Mouse (Mus musculus) limb, embryonic 12.5 days (tissue): ENCODE measurements around the gene Hrct1. TPM values are rescaled to one million over a fixed set of nuclear protein-coding genes. Genes with fewer than 3 reads are reported as not detected.

Experiments
- ATAC-seq: fragments of 200-750 bp; cut with Nextera tagmentation; 2 replicates; pipeline ENCODE4 v1.8.0; 2017; ENCODE audit warnings: low read depth, moderate TSS enrichment; ENCODE audit not compliant: insufficient number of reproducible peaks, insufficient read depth, low FRiP score, low TSS enrichment
- H3K27ac ChIP-seq: fragments of 300-500 bp; sonication (generic); 2 replicates; pipeline ENCODE4 v1.5.1; 2016; ENCODE audit warnings: mild to moderate bottlenecking, moderate library complexity
- H3K27me3 ChIP-seq: fragments of 300-500 bp; sonication (generic); 2 replicates; pipeline ENCODE4 v1.6.1; 2016; ENCODE audit warnings: mild to moderate bottlenecking, moderate library complexity
- H3K36me3 ChIP-seq: fragments of 300-500 bp; sonication (generic); 2 replicates; pipeline ENCODE4 v1.6.1; 2016; ENCODE audit warnings: mild to moderate bottlenecking, moderate library complexity
- H3K4me1 ChIP-seq: fragments of 300-500 bp; sonication (generic); replicated peaks from 2 replicates; pipeline ENCODE4 v1.6.1; 2016
- H3K4me2 ChIP-seq: fragments of 300-500 bp; sonication (generic); 2 replicates; pipeline ENCODE4 v1.6.1; 2016; ENCODE audit warnings: mild to moderate bottlenecking, moderate library complexity
- H3K4me3 ChIP-seq: fragments of 300-500 bp; sonication (generic); replicated peaks from 2 replicates; pipeline ENCODE4 v1.5.1; 2016; ENCODE audit warnings: mild to moderate bottlenecking
- H3K9ac ChIP-seq: fragments of 300-500 bp; sonication (generic); replicated peaks from 2 replicates; pipeline ENCODE4 v1.6.1; 2016; ENCODE audit warnings: mild to moderate bottlenecking, moderate library complexity
- H3K9me3 ChIP-seq: fragments of 300-500 bp; sonication (generic); 2 replicates; pipeline ENCODE4 v1.6.1; 2016; ENCODE audit warnings: mild to moderate bottlenecking, moderate library complexity
- WGBS: fragments of 180-500 bp; shearing (Covaris S2); methylation state at CpG from one replicate; pipeline ENCODE4 v1.1.7; 2016; 5-methylcytosine and 5-hydroxymethylcytosine counted together
- polyA plus RNA-seq: library from polyadenylated mRNA; unstranded; fragments of >200 nt; fragmentation: Nextera tagmentation; extraction: Ambion mirVana; gene quantifications from 2 replicates; pipeline ENCODE4 v1.2.1, GENCODE M21; 2016

Gene Hrct1
- 0.38 and 0.72 TPM in 2 replicates for polyA plus RNA-seq

DNA sequence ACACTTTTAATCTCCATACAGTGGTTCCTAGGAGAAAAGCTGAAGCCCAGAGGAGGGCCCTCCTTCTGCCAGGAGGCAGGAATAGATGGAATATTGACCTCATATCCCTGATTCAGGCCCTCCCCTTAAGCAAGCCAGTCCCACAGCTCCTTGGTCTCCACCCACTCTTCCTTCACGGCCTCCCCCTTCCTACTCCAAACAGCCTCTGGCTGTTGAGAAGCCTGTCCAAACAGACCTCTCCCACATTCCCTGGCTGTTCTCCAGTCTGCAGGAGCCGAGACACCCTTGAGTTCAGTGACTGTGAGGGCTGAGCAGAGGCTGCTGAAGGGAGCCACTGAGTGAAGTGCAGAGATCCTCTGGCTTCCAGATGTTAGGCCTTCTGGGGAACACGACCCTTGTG lies at the start of gene Hrct1:
Gene Hrct1, plus strand, starts transcription at position 194 of the 400 bp plus-strand sequence.
- Histone ChIP-seq H3K27me3 (no peaks in the 10 kb centered on the region), H3K36me3 (no peaks in the 10 kb centered on the region), H3K4me1 (peaks cover 14% of the 10 kb centered on the region; the same call in 1 of the 2 replicates), H3K4me2 (no peak within 1 kb of the TSS), H3K27ac (no peak within 1 kb of the TSS), H3K9me3 (no peaks in the 10 kb centered on the region), H3K9ac (no peak within 1 kb of the TSS), H3K4me3 (no peak within 1 kb of the TSS)
- 39% methylated on average over 3 of the region's 3 CpGs for WGBS
- ATAC-seq = no peak

DNA sequence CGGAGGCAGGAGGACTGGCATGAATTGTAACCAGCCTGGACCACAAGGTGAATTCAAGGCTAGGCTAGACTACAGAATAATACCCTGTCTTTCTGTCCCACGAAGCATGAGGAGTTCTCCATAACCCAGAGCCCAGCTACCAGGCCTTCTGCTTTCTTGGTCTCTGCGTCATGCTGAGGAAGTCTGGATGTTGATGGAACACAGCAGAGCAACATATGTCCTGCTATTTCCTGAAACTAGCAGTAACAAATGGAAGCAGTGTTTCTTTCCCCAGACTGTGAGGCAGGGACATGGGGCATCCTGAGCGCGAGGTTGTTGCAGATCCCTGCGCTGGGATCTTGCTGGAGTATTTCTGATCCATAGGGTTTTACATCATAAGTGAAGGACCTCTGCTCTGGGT lies 48.4 kb upstream of the Hrct1 start:
- H3K4me1 ChIP-seq = no peaks in the 10 kb centered on the region; the same call in 1 of the 2 replicates
- no peak overlapping the region for H3K9ac ChIP-seq
- no peak overlapping the region for H3K27ac ChIP-seq
- no peak for ATAC-seq
- H3K27me3 ChIP-seq = no peaks in the 10 kb centered on the region
- no peaks in the 10 kb centered on the region for H3K9me3 ChIP-seq
- H3K36me3 ChIP-seq = peaks cover 77% of the 10 kb centered on the region
- WGBS = 88% methylated on average over 6 of the region's 6 CpGs
- H3K4me2 ChIP-seq = no peak overlapping the region
- H3K4me3 ChIP-seq = no peak overlapping the region

DNA sequence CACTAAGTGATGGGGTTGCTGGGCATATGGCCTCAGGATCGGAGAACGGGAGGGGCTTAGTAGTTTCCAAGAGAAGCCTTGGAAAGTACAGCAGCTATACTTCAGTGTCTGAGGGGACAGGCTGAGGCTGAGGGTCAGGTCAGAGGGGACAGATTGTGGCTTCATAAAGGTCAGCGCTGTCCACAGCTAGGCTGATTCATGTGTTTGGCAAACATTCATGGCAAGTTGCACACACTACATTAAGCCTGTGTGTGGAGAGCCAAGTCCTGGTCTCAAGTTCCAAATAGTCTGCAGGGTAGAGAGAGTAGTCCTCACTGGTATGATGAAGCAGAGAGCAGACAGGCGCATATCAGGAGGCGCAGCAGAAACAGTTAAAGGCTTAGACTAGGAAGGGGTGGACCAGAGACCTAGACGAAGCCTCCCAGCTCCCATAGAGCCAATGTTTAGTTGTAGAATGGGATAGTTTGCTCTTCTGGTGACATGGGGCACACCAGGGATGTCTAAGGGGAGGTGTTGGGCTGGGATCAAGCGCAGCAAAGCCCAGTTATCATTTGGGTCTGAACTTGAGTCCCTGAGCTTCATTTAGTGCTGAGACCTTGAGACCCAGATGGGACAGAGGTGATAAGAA lies 47.5 kb upstream of the Hrct1 start:
- WGBS = 83% methylated on average over 7 of the region's 7 CpGs
- Histone ChIP-seq H3K27ac (no peak overlapping the region), H3K9ac (no peak overlapping the region), H3K4me2 (no peak overlapping the region), H3K27me3 (no peaks in the 10 kb centered on the region), H3K4me3 (no peak overlapping the region), H3K9me3 (no peaks in the 10 kb centered on the region), H3K36me3 (peaks cover 70% of the 10 kb centered on the region), H3K4me1 (no peaks in the 10 kb centered on the region)
- no peak for ATAC-seq

- Histone ChIP-seq H3K4me3 (no peak overlapping the region), H3K27me3 (no peaks in the 10 kb centered on the region), H3K4me1 (no peaks in the 10 kb centered on the region), H3K9ac (no peak overlapping the region), H3K4me2 (no peak overlapping the region), H3K36me3 (peaks cover 44% of the 10 kb centered on the region), H3K27ac (no peak overlapping the region), H3K9me3 (no peaks in the 10 kb centered on the region)
- no peak for ATAC-seq
- 94% methylated on average over 17 of the region's 17 CpGs for WGBS
These were observed 37.0 kb upstream of the Hrct1 start for GRCm38 (mm10) chr4:43690021-43690420.

DNA sequence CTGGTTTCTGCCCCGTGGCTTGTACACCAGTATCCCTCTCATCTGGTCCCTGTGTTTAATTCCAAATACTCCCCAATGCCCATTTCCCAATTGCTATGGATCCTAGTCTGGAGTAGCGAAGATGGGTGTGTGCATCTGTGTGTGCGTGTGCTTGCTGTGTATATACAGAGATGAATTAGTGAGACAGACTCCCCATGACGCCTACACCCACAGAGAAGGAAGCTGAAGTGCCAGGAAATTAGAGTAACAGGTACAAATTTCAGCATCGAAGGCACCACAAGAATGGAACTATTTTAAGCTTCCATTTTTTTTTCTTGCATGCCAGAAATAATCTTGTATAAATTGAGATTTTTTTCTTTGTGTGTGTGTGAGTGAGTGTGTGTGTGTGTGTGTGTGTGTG lies 36.0 kb upstream of the Hrct1 start:
- 84% methylated on average over 5 of the region's 5 CpGs for WGBS
- H3K4me1 ChIP-seq = peaks cover 5% of the 10 kb centered on the region; the same call in 1 of the 2 replicates
- no peak overlapping the region for H3K27ac ChIP-seq
- no peak overlapping the region for H3K4me3 ChIP-seq
- H3K36me3 ChIP-seq = peaks cover 34% of the 10 kb centered on the region
- no peak overlapping the region for H3K4me2 ChIP-seq
- ATAC-seq = no peak
- no peaks in the 10 kb centered on the region for H3K9me3 ChIP-seq
- no peak overlapping the region for H3K9ac ChIP-seq
- H3K27me3 ChIP-seq = no peaks in the 10 kb centered on the region

GRCm38 (mm10) chr4:43693806-43694241 lies 33.2 kb upstream of the Hrct1 start:
- ATAC-seq = no peak
- H3K27ac ChIP-seq = no peak overlapping the region
- peaks cover 5% of the 10 kb centered on the region; the same call in 1 of the 2 replicates for H3K4me1 ChIP-seq
- H3K9ac ChIP-seq = no peak overlapping the region
- H3K36me3 ChIP-seq = peaks cover 15% of the 10 kb centered on the region
- WGBS = 79% methylated on average over 5 of the region's 5 CpGs
- no peak overlapping the region for H3K4me2 ChIP-seq
- no peaks in the 10 kb centered on the region for H3K9me3 ChIP-seq
- H3K4me3 ChIP-seq = no peak overlapping the region
- no peaks in the 10 kb centered on the region for H3K27me3 ChIP-seq

- Histone ChIP-seq H3K9me3 (no peaks in the 10 kb centered on the region), H3K9ac (no peak overlapping the region), H3K4me1 (peaks cover 5% of the 10 kb centered on the region; the same call in 1 of the 2 replicates), H3K27me3 (no peaks in the 10 kb centered on the region), H3K36me3 (peaks cover 7% of the 10 kb centered on the region), H3K4me3 (no peak overlapping the region), H3K27ac (no peak overlapping the region), H3K4me2 (no peak overlapping the region)
- 88% methylated on average over 1 of the region's 1 CpGs for WGBS
- no peak for ATAC-seq
These were observed 32.3 kb upstream of the Hrct1 start for GRCm38 (mm10) chr4:43694439-43695248.

DNA sequence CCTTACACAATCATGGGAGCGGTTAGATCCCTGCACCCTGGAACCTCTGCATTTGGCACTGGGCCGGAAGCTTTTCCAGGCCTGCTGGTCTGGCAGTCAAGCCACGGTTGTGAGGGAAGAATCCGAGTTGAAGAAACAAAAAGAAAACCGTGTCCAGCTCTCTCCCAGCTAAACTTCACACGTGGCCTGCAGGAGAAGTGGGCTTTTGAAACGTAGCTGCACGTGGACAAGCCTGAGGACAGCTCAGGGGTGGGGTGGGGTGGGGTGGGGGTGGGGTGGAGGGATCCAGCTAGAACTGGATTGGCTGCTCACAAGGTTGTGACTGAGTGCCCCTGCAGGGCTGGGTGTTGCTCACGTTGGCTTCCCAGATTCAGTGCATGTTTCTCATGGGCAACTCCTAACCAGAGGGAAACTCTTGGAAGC lies 31.7 kb upstream of the Hrct1 start:
- Histone ChIP-seq H3K4me3 (no peak overlapping the region), H3K9ac (no peak overlapping the region), H3K27me3 (no peaks in the 10 kb centered on the region), H3K4me2 (no peak overlapping the region), H3K4me1 (peaks cover 5% of the 10 kb centered on the region; the same call in 1 of the 2 replicates), H3K27ac (no peak overlapping the region), H3K9me3 (no peaks in the 10 kb centered on the region), H3K36me3 (peaks cover under 1% of the 10 kb centered on the region; the same call in 1 of the 2 replicates)
- ATAC-seq = no peak
- 32% methylated on average over 9 of the region's 9 CpGs for WGBS

- Histone ChIP-seq H3K4me2 (no peak overlapping the region), H3K27me3 (no peaks in the 10 kb centered on the region), H3K4me1 (peaks cover 5% of the 10 kb centered on the region; the same call in 1 of the 2 replicates), H3K9ac (no peak overlapping the region), H3K27ac (no peak overlapping the region), H3K36me3 (no peaks in the 10 kb centered on the region), H3K9me3 (no peaks in the 10 kb centered on the region), H3K4me3 (no peak overlapping the region)
- ATAC-seq = no peak
- WGBS = 89% methylated on average over 13 of the region's 13 CpGs
These were observed 30.4 kb upstream of the Hrct1 start for GRCm38 (mm10) chr4:43696561-43696960.

- H3K4me2 ChIP-seq = no peak within 1 kb of the TSS
- H3K9me3 ChIP-seq = no peaks in the 10 kb centered on the region
These were observed 26.3 kb upstream of the Hrct1 start, which contains the start of gene Olfr70 for GRCm38 (mm10) chr4:43700707-43701106. TSS of gene Olfr70 (minus strand) at chr4:43700807.

DNA sequence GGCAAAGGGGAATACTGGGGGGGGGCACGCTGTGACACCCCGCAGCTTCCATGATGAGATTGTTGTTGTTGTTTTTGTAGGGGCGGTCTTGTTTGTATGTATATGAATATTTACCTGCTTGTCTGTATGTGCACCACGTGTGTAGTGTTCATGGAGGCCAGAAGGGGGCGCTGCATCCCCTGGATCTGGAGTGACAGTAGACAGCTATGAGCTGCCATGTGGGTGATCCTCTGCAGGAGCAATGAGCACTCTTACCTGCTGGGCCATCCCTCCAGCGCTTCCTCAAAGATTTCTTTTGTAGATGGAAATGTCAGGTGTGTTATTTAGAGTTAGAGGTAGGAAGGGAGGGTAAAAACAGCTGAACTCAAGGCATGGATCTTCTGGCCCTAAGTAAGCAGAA lies 23.5 kb upstream of the Hrct1 start:
- H3K9ac ChIP-seq = no peak overlapping the region
- H3K27me3 ChIP-seq = 0 out of 2 replicates have a peak, but pooled peaks cover 3% of the 10 kb centered on the region
- no peaks in the 10 kb centered on the region for H3K4me1 ChIP-seq
- WGBS = 72% methylated on average over 6 of the region's 6 CpGs
- ATAC-seq = no peak
- no peak overlapping the region for H3K4me3 ChIP-seq
- H3K27ac ChIP-seq = no peak overlapping the region
- H3K36me3 ChIP-seq = no peaks in the 10 kb centered on the region
- H3K4me2 ChIP-seq = no peak overlapping the region
- no peaks in the 10 kb centered on the region for H3K9me3 ChIP-seq

More at GRCm38 (mm10) chr4:43700707-43701106, 26.3 kb upstream of the Hrct1 start, which contains the start of gene Olfr70:
- 0 out of 2 replicates have a peak, but pooled peaks cover 3% of the 10 kb centered on the region for H3K27me3 ChIP-seq
- H3K4me1 ChIP-seq = no peaks in the 10 kb centered on the region
- no peak within 1 kb of the TSS for H3K27ac ChIP-seq
- 90% methylated on average over 6 of the region's 6 CpGs for WGBS
- no peak for ATAC-seq
- no peak within 1 kb of the TSS for H3K9ac ChIP-seq
- H3K4me3 ChIP-seq = no peak within 1 kb of the TSS
- H3K36me3 ChIP-seq = no peaks in the 10 kb centered on the region
